ENCODE assay signal across 14 mouse cellular contexts in genomic region chr11:90276561-90276960, GRCm38 (mm10). TPM values are rescaled to one million over a fixed set of nuclear protein-coding genes. Genes with fewer than 3 reads are reported as not detected.
DNase-seq lines count a peak whose midpoint lies in the region; TF ChIP-seq lines count a peak whose summit lies in the region.
"Had no signal": no experiment of that assay in that cellular context is flagged by ENCODE, and none has a peak within 500 bp of the region (broad histone marks: within the 10 kb centered on the region; RNA-seq: fewer than 3 reads in every experiment).

No protein-coding gene starts in this region.

- H3K4me3 ChIP-seq in gastrocnemius, adult 2 months: peak overlapping the region; percentile 47
- H3K4me3 ChIP-seq: embryonic facial prominence, embryonic 15.5 days; forebrain, embryonic 10.5 days; intestine, embryonic 15.5 days; limb, embryonic 15.5 days; liver, embryonic 15.5 days had no signal

- intact Hi-C loops in left cerebral cortex, postnatal 4 days (cut with DNase I): no loop called here
- intact Hi-C loops in gastrocnemius, adult 2 months (cut with DNase I): no loop called here

- peak; percentile 13 for DNase-seq in adrenal gland, postnatal 14 days
- DNase-seq in adrenal gland, postnatal 36 days: no peak
- DNase-seq in left cerebral cortex, postnatal 4 days: peak; percentile 16
- DNase-seq in left cerebral cortex, adult 11 months (ENCODE audit: low spot score): no peak
- DNase-seq in gastrocnemius, adult 2 months: peak; percentile 84
- DNase-seq in spleen, adult 18-20 months: no peak
- no peak for DNase-seq in embryo, embryonic 10 days (ENCODE audit: low spot score)
- no peak for DNase-seq in ovary, postnatal 10 days (ENCODE audit: low spot score)
- DNase-seq: thymus, postnatal 36 days had no signal

- TF ChIP-seq CTCF in gastrocnemius, adult 2 months (IDR thresholded peaks at IDR 0.05): no peak

- H3K27ac ChIP-seq in gastrocnemius, adult 2 months: peak overlapping the region; percentile 86
- H3K27ac ChIP-seq: embryonic facial prominence, embryonic 15.5 days; forebrain, embryonic 10.5 days; intestine, embryonic 15.5 days; limb, embryonic 15.5 days; liver, embryonic 15.5 days had no signal

RNA-seq across cellular contexts. Expression of gene Mmd, which starts 27.3 kb away (rescaled TPM):
- total RNA-seq in adrenal gland, postnatal 14 days (2021): 68.3 and 87.3 TPM in 2 replicates
- total RNA-seq in adrenal gland, postnatal 36 days (2021): 100 to 1,000 TPM in 1 of 2 experiments, 10 to 100 TPM in 1; 86.1 to 156 TPM
- 100 to 1,000 TPM; 189 to 209 TPM for total RNA-seq in left cerebral cortex, postnatal 4 days (2021)
- total RNA-seq in gastrocnemius, adult 2 months (2021): 1 to 10 TPM; 9.2 to 9.5 TPM

Comparison
In these comparisons a context has a peak if more than half of its experiments do, and no peak if none do; other contexts are left out.
1. DNase-seq: peak in adrenal gland, postnatal 14 days (single experiment), left cerebral cortex, postnatal 4 days (single experiment) and gastrocnemius, adult 2 months (single experiment); none in adrenal gland, postnatal 36 days (0 of 2), left cerebral cortex, adult 11 months (single experiment), spleen, adult 18-20 months (0 of 2), embryo, embryonic 10 days (single experiment) and ovary, postnatal 10 days (single experiment).